Mouse (Mus musculus) adrenal gland, postnatal 36 days (tissue): ENCODE data around the gene Klk6. TPM values are rescaled to one million over a fixed set of nuclear protein-coding genes. Genes with fewer than 3 reads are reported as not detected.

Experiments used
- DNase-seq, 2 experiments: peaks; one replicate each; pipeline ENCODE4 v3.0.0; 2021; ENCODE audit warnings: mixed read lengths in 1 of 2
- long read RNA-seq, 2 experiments: library from polyadenylated mRNA; stranded (forward); transcript quantifications; one replicate each; pipeline ENCODE4 v2.0.0; 2021; ENCODE audit warnings: borderline sequencing depth in 2 of 2
- total RNA-seq, 2 experiments: library from RNA; stranded (reverse); gene quantifications; 2 replicates each; pipeline ENCODE4 v1.2.3; 2021

The Klk6 gene
- not detected for total RNA-seq
- long read RNA-seq, experiment 1 = 0 reads
- long read RNA-seq, experiment 2 = 0 reads

DNA sequence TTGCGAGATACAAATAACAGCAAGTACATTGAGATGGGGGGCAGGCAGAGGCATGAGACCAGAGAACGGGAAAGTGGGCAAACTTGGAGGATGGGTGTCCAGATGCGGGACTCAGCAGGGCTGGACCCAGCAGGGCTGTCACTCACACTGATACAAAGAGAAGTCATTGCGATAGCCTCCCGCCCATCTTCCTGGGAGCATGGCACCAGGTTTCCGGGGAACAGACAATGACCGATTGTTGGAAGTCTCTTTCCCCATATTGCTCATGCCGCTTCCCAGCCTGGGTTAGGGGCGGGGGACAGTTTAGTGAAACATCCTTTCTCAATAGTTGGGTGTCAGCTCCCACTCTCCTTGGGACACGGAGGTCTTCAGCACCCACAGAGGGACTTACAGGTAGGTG is at the start of gene Klk6:
Gene Klk6, plus strand, starts transcription at position 301 of the 400 bp plus-strand sequence.
- DNase-seq = no peak

DNA sequence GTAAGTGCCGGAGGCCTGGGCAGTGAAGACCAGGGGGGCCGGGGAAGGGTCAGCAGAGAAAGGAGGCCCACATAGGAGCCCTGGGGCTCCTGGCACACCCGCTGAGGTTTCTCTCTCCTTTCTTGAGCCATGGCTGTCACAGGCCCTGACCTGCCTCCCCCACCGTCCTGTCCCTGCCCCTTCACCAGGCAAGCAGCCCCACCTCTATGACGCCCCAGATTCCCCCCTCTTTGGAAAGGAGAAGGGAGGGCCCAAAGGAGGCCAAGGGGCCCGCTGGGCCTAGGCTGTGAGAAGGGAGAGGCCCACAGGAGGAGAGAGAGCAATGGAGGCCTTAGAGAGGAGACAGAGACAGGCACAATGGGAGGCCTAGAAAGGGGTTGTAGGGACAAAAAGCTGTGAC is 49.5 kb upstream of the Klk6 start:
- DNase-seq = no peak

- no peak for DNase-seq
Observed at GRCm38 (mm10) chr7:43775311-43776057, 48.8 kb upstream of the Klk6 start.

- no peak for DNase-seq
Observed at GRCm38 (mm10) chr7:43776506-43776905, 47.8 kb upstream of the Klk6 start.

DNA sequence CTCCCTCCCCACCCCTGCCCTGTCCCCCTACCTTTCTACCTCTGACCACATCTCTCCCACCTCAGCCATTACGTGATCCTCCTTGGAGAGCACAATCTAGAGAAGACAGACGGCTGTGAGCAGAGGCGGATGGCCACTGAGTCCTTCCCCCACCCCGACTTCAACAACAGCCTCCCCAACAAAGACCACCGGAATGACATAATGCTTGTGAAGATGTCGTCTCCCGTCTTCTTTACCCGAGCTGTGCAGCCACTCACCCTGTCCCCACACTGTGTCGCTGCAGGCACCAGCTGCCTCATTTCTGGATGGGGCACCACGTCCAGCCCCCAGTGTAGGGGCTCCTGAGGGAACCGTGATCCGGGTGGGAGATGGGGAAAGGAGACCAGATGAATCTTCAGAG is 46.9 kb upstream of the Klk6 start:
- DNase-seq = no peak

DNA sequence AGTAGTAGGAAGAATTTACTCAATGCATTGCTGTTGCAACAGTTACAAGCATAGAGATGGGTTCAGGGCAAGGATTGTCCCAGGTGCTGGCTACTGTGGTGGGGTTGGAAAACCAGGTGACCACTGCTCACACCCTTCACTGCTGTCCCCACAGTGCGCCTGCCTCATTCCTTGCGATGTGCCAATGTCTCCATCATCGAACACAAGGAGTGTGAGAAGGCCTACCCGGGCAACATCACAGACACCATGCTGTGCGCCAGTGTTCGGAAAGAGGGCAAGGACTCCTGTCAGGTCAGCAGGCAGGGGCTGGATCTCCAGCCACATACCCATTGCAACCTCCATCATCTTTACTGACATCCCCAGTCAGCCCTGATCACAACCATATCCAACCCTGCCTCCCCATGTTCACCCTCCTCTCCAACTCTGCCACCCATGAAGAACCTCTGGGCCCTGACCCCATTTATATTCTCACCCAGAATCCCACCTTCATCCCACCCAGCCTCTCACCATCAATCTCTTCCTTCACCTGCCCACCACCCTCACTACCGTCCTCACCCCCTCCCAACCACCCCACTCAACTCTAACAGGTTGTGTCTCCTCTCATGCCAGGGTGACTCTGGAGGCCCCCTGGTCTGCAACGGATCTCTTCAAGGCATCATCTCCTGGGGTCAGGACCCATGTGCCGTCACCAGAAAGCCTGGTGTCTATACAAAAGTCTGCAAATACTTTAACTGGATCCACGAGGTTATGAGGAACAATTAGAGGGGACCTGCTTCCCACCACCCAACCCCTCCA is 45.9 kb upstream of the Klk6 start:
- DNase-seq = no peak

DNA sequence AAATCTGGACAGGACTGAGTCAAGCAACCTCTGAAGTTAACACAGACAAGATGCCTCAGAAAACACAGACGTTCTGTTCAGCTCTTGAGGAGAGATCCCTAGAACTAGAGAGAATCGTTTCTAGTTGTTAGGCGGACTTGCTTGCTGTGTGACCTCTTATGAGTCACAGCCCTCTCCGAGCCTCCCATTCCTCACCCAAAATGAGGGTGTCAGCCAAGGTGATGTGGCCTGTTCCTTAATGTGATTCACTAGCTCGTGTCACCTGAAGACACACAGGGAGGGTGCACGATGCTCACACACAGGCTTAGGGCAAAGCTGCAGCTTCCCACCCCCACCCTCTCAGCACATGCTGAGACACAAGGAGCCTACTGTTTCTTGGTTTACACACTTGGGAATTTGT is 44.1 kb upstream of the Klk6 start:
- DNase-seq = no peak

- no peak for DNase-seq
Observed at GRCm38 (mm10) chr7:43780746-43781145, 43.6 kb upstream of the Klk6 start, which contains the start of gene Klk10. Gene Klk10 (plus strand): TSS chr7:43781035.

DNA sequence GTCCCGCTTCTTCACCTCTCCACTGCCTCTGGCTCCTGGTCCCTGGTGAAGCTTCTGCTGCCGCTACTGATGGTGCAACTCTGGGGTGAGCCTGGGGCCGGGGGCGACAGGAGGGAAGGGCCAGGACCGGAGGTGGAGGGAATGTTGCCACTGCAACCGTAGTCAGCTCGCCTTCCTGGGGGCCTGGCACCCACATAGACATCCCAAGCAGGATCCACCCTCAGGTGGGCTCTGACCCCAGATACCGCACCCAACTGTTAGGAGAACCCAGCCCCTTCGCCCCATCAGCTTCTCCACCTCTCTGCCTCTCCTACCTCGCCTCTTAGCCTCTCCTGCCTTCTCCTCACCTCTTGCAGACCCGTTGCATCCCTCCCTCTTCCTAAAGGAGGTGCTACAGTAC is 42.8 kb upstream of the Klk6 start:
- no peak for DNase-seq

DNA sequence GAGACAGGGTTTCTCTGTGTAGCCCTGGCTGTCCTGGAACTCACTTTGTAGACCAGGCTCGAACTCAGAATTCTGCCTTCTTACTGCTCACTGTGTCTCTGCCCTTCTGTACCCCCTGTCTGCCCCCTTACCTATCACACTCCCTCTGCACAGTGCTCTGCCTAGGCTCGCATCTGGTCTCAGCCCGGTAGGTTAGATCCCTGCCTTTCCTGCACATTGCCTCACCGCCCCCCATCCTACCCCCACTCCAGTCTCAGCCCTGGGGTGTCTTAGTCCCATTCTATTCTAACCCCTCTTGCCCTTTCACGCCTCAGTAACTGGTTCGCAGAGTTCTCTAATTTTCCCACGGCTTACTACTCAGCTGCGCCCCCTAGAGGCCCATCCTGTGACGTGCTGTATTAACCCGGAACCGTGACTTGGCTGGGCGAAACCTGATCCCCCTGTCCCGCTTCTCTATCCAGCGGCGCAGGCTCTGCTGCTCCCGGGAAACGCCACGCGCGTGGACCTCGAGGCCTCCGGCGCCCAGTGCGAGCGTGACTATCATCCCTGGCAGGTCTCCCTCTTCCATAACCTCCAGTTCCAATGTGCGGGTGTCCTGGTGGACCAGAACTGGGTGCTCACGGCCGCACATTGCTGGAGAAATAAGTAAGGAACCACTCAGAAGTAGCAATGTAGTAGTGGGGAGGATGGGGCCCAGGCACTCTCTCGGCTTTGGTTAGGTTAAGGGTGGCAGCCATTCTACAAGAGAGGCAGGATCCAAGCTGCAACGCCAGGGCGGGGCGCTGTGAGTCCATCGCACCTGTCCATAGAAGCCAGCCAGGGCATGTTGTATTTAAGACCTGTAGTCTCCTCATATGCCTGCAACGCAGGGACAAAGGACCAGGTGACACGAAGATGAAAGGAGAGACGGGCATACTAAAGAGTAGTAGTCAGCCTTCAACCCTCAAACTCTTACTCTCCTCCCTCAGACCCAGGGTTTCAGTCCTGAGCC is 41.7 kb upstream of the Klk6 start:
- peak; percentile 74 to 84 for DNase-seq

GRCm38 (mm10) chr7:43785286-43785685 is 39.0 kb upstream of the Klk6 start:
- peak; percentile 56 to 68 for DNase-seq

- DNase-seq = no peak
Observed at GRCm38 (mm10) chr7:43788096-43788495, 36.2 kb upstream of the Klk6 start.

GRCm38 (mm10) chr7:43789295-43789694 is 35.0 kb upstream of the Klk6 start:
- no peak for DNase-seq

GRCm38 (mm10) chr7:43791591-43791990 is 32.7 kb upstream of the Klk6 start, which contains the start of gene Klk9:
Gene Klk9 (plus strand): TSS chr7:43791891.
- DNase-seq = no peak

DNA sequence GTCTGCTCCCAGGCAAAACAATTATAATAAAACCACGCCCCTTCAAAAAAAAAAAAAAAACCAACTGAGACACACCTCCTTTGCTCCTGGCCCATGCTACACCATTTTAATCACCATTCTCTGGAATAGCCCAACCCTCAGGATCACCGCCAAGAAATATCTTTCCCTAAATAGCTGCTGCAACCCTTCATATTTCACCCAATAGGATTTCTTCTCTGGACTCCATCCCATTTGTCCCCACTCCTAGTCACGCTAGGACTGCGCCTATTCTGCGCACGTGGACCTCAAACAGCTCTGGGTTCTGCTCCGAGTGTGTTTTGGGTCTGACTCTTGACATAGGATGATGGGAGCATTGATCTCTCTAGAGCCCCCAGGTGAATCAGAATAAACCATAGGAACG is 27.9 kb upstream of the Klk6 start:
- no peak for DNase-seq

- peak; percentile 22 to 27 for DNase-seq
Observed at GRCm38 (mm10) chr7:43797333-43797769, 26.9 kb upstream of the Klk6 start, which contains the start of gene Klk8. Gene Klk8 (plus strand): TSS chr7:43797577.

GRCm38 (mm10) chr7:43797844-43798462 is 26.3 kb upstream of the Klk6 start:
- no peak for DNase-seq

- DNase-seq = no peak
Observed at GRCm38 (mm10) chr7:43799876-43800275, 24.4 kb upstream of the Klk6 start.

DNA sequence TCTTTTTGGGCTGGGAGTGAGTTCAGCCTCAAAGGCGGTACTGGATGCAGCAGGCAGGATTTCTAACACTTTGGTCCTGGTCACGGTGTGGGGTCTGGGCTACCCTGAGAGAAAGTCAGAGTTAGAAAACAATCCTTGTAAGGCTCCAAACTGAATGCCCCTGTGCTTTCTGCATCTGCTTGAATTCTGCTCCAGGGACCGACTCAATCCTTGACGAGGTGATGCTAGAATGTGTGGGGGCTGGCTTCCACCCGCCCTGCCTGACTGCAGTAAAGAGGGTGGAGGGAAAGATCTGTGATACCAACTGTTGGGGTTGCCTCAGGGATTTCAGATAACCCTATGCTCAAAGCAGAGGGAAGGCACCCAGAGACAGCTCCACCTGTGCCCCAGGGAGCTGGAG is 13.3 kb upstream of the Klk6 start, which contains the start of gene Klk7:
Gene Klk7, plus strand, starts transcription at position 301 of the 400 bp plus-strand sequence.
- DNase-seq = no peak

GRCm38 (mm10) chr7:43815211-43815610 is 9.1 kb upstream of the Klk6 start:
- no peak for DNase-seq

- DNase-seq = no peak
Observed at GRCm38 (mm10) chr7:43816746-43817145, 7.6 kb upstream of the Klk6 start.
